Mouse (Mus musculus): Measurements from ENCODE around the gene Pir. TPM values are rescaled to one million over a fixed set of nuclear protein-coding genes. Genes with fewer than 3 reads are reported as not detected.

Gene Pir
- polyA plus RNA-seq, 1 experiment from 2014 or later = 12.4 TPM

- H3K36me3 ChIP-seq (ENCODE audit: control insufficient read depth, insufficient read depth, low read length) = no peaks in the 10 kb centered on the region
- 85% methylated on average over 4 of the region's 4 CpGs for WGBS
- H3K9ac ChIP-seq (replicated peaks; ENCODE audit: low read depth, low read length) = no peak overlapping the region
- H3K9me3 ChIP-seq (ENCODE audit: control insufficient read depth, low read depth, low read length) = no peaks in the 10 kb centered on the region
- ATAC-seq (ENCODE audit: insufficient number of reproducible peaks, insufficient read depth, low FRiP score, low read depth) = no peak
- no peaks in the 10 kb centered on the region for H3K27me3 ChIP-seq (ENCODE audit: control insufficient read depth, insufficient read depth, low read length)
- no peak overlapping the region for H3K27ac ChIP-seq (ENCODE audit: low read length)
- no peaks in the 10 kb centered on the region for H3K4me1 ChIP-seq (ENCODE audit: control insufficient read depth, insufficient read depth, low read length)
- H3K4me3 ChIP-seq (ENCODE audit: low read depth, low read length) = no peak overlapping the region
- H3K4me2 ChIP-seq (replicated peaks; ENCODE audit: low read depth, low read length) = no peak overlapping the region
Measured at GRCm38 (mm10) chrX:164365153-164365865, 96.1 kb downstream of the Pir start.

- Histone ChIP-seq H3K9me3 (ENCODE audit: control insufficient read depth, low read depth, low read length) (no peaks in the 10 kb centered on the region), H3K4me2 (replicated peaks; ENCODE audit: low read depth, low read length) (no peak overlapping the region), H3K4me3 (ENCODE audit: low read depth, low read length) (no peak overlapping the region), H3K4me1 (ENCODE audit: control insufficient read depth, insufficient read depth, low read length) (no peaks in the 10 kb centered on the region), H3K36me3 (ENCODE audit: control insufficient read depth, insufficient read depth, low read length) (no peaks in the 10 kb centered on the region), H3K27me3 (ENCODE audit: control insufficient read depth, insufficient read depth, low read length) (no peaks in the 10 kb centered on the region), H3K9ac (replicated peaks; ENCODE audit: low read depth, low read length) (no peak overlapping the region), H3K27ac (ENCODE audit: low read length) (no peak overlapping the region)
- WGBS = 69% methylated on average over 3 of the region's 3 CpGs
- ATAC-seq (ENCODE audit: insufficient number of reproducible peaks, insufficient read depth, low FRiP score, low read depth) = no peak
Measured at GRCm38 (mm10) chrX:164370576-164370975, 101.4 kb downstream of the Pir start.

- no peak within 1 kb of the TSS for H3K9ac ChIP-seq (replicated peaks; ENCODE audit: low read depth, low read length)
- no peak for ATAC-seq (ENCODE audit: insufficient number of reproducible peaks, insufficient read depth, low FRiP score, low read depth)
- no peaks in the 10 kb centered on the region for H3K36me3 ChIP-seq (ENCODE audit: control insufficient read depth, insufficient read depth, low read length)
- no peak within 1 kb of the TSS for H3K4me2 ChIP-seq (replicated peaks; ENCODE audit: low read depth, low read length)
- 34% methylated on average over 3 of the region's 3 CpGs for WGBS
- no peaks in the 10 kb centered on the region for H3K4me1 ChIP-seq (ENCODE audit: control insufficient read depth, insufficient read depth, low read length)
- H3K27ac ChIP-seq (ENCODE audit: low read length) = no peak within 1 kb of the TSS
- H3K9me3 ChIP-seq (ENCODE audit: control insufficient read depth, low read depth, low read length) = no peaks in the 10 kb centered on the region
- no peak within 1 kb of the TSS for H3K4me3 ChIP-seq (ENCODE audit: low read depth, low read length)
- H3K27me3 ChIP-seq (ENCODE audit: control insufficient read depth, insufficient read depth, low read length) = no peaks in the 10 kb centered on the region
Measured at GRCm38 (mm10) chrX:164373081-164373480, 103.9 kb downstream of the Pir start, which contains the start of gene Vegfd. Vegfd (plus strand) TSS chrX:164373378.

GRCm38 (mm10) chrX:164374586-164374985 is 105.4 kb downstream of the Pir start:
- no peak for ATAC-seq (ENCODE audit: insufficient number of reproducible peaks, insufficient read depth, low FRiP score, low read depth)
- H3K27me3 ChIP-seq (ENCODE audit: control insufficient read depth, insufficient read depth, low read length) = no peaks in the 10 kb centered on the region
- WGBS = 53% methylated on average over 5 of the region's 5 CpGs
- no peak overlapping the region for H3K4me2 ChIP-seq (replicated peaks; ENCODE audit: low read depth, low read length)
- H3K9me3 ChIP-seq (ENCODE audit: control insufficient read depth, low read depth, low read length) = no peaks in the 10 kb centered on the region
- H3K36me3 ChIP-seq (ENCODE audit: control insufficient read depth, insufficient read depth, low read length) = no peaks in the 10 kb centered on the region
- no peak overlapping the region for H3K27ac ChIP-seq (ENCODE audit: low read length)
- no peaks in the 10 kb centered on the region for H3K4me1 ChIP-seq (ENCODE audit: control insufficient read depth, insufficient read depth, low read length)
- no peak overlapping the region for H3K9ac ChIP-seq (replicated peaks; ENCODE audit: low read depth, low read length)
- H3K4me3 ChIP-seq (ENCODE audit: low read depth, low read length) = no peak overlapping the region

- Histone ChIP-seq H3K9me3 (ENCODE audit: control insufficient read depth, low read depth, low read length) (no peaks in the 10 kb centered on the region), H3K27me3 (ENCODE audit: control insufficient read depth, insufficient read depth, low read length) (no peaks in the 10 kb centered on the region), H3K4me1 (ENCODE audit: control insufficient read depth, insufficient read depth, low read length) (no peaks in the 10 kb centered on the region), H3K4me2 (replicated peaks; ENCODE audit: low read depth, low read length) (no peak overlapping the region), H3K9ac (replicated peaks; ENCODE audit: low read depth, low read length) (no peak overlapping the region), H3K27ac (ENCODE audit: low read length) (no peak overlapping the region), H3K4me3 (ENCODE audit: low read depth, low read length) (no peak overlapping the region), H3K36me3 (ENCODE audit: control insufficient read depth, insufficient read depth, low read length) (no peaks in the 10 kb centered on the region)
- ATAC-seq (ENCODE audit: insufficient number of reproducible peaks, insufficient read depth, low FRiP score, low read depth) = no peak
- WGBS = 71% methylated on average over 4 of the region's 4 CpGs
Measured at GRCm38 (mm10) chrX:164379721-164380120, 110.5 kb downstream of the Pir start.

- H3K9ac ChIP-seq (replicated peaks; ENCODE audit: low read depth, low read length) = no peak overlapping the region
- H3K4me3 ChIP-seq (ENCODE audit: low read depth, low read length) = peak overlapping the region; percentile 24
- no peaks in the 10 kb centered on the region for H3K9me3 ChIP-seq (ENCODE audit: control insufficient read depth, low read depth, low read length)
- 18% methylated on average over 32 of the region's 33 CpGs for WGBS
- no peaks in the 10 kb centered on the region for H3K36me3 ChIP-seq (ENCODE audit: control insufficient read depth, insufficient read depth, low read length)
- H3K27ac ChIP-seq (ENCODE audit: low read length) = peak overlapping the region; percentile 21; the same call in 1 of the 2 replicates
- peak overlapping the region; percentile 53 for H3K4me2 ChIP-seq (replicated peaks; ENCODE audit: low read depth, low read length)
- no peaks in the 10 kb centered on the region for H3K4me1 ChIP-seq (ENCODE audit: control insufficient read depth, insufficient read depth, low read length)
- peak; percentile 97 for ATAC-seq (ENCODE audit: insufficient number of reproducible peaks, insufficient read depth, low FRiP score, low read depth)
- no peaks in the 10 kb centered on the region for H3K27me3 ChIP-seq (ENCODE audit: control insufficient read depth, insufficient read depth, low read length)
Measured at GRCm38 (mm10) chrX:164381618-164382408, 112.6 kb downstream of the Pir start.

GRCm38 (mm10) chrX:164394091-164394490 is 124.9 kb downstream of the Pir start:
- Histone ChIP-seq H3K4me3 (ENCODE audit: low read depth, low read length) (no peak overlapping the region), H3K9me3 (ENCODE audit: control insufficient read depth, low read depth, low read length) (no peaks in the 10 kb centered on the region), H3K36me3 (ENCODE audit: control insufficient read depth, insufficient read depth, low read length) (no peaks in the 10 kb centered on the region), H3K4me1 (ENCODE audit: control insufficient read depth, insufficient read depth, low read length) (no peaks in the 10 kb centered on the region), H3K27ac (ENCODE audit: low read length) (no peak overlapping the region), H3K9ac (replicated peaks; ENCODE audit: low read depth, low read length) (no peak overlapping the region), H3K4me2 (replicated peaks; ENCODE audit: low read depth, low read length) (no peak overlapping the region), H3K27me3 (ENCODE audit: control insufficient read depth, insufficient read depth, low read length) (no peaks in the 10 kb centered on the region)
- WGBS = 77% methylated on average over 4 of the region's 4 CpGs
- ATAC-seq (ENCODE audit: insufficient number of reproducible peaks, insufficient read depth, low FRiP score, low read depth) = no peak

- Histone ChIP-seq H3K9me3 (ENCODE audit: control insufficient read depth, low read depth, low read length) (no peaks in the 10 kb centered on the region), H3K4me3 (ENCODE audit: low read depth, low read length) (no peak overlapping the region), H3K9ac (replicated peaks; ENCODE audit: low read depth, low read length) (no peak overlapping the region), H3K27me3 (ENCODE audit: control insufficient read depth, insufficient read depth, low read length) (no peaks in the 10 kb centered on the region), H3K4me1 (ENCODE audit: control insufficient read depth, insufficient read depth, low read length) (no peaks in the 10 kb centered on the region), H3K27ac (ENCODE audit: low read length) (no peak overlapping the region), H3K4me2 (replicated peaks; ENCODE audit: low read depth, low read length) (no peak overlapping the region), H3K36me3 (ENCODE audit: control insufficient read depth, insufficient read depth, low read length) (no peaks in the 10 kb centered on the region)
- no peak; the same call in 1 of the 2 replicates for ATAC-seq (ENCODE audit: insufficient number of reproducible peaks, insufficient read depth, low FRiP score, low read depth)
- WGBS = 62% methylated on average over 3 of the region's 3 CpGs
Measured at GRCm38 (mm10) chrX:164398456-164398855, 129.3 kb downstream of the Pir start.
